Mouse (Mus musculus) embryonic facial prominence, embryonic 10.5 days (tissue): Measurements from ENCODE around the gene Vmn1r209. TPM values are rescaled to one million over a fixed set of nuclear protein-coding genes. Genes with fewer than 3 reads are reported as not detected.
A peak's percentile ranks its signal among the peaks of the same experiment; 100 is the strongest.
"Not testable (repeated sequence)": the region's sequence is repeated elsewhere in the genome, so short reads cannot be mapped to it uniquely, and the experiment has no call there.

Source experiments
- DNase-seq: peaks from one replicate; pipeline ENCODE4 v3.0.0-alpha.2; 2017; ENCODE audit warnings: low spot score
- H3K27ac ChIP-seq: fragments of 300-500 bp; sonication (generic); replicated peaks from 2 replicates; pipeline ENCODE4 v1.5.1; 2016; ENCODE audit warnings: mild to moderate bottlenecking
- H3K27me3 ChIP-seq: fragments of 300-500 bp; sonication (generic); replicated peaks from 2 replicates; pipeline ENCODE4 v1.6.1; 2016; ENCODE audit warnings: low read depth, mild to moderate bottlenecking; ENCODE audit not compliant: poor library complexity, severe bottlenecking
- H3K36me3 ChIP-seq: fragments of 300-500 bp; sonication (generic); replicated peaks from 2 replicates; pipeline ENCODE4 v1.6.1; 2016; ENCODE audit warnings: mild to moderate bottlenecking, moderate library complexity
- H3K4me1 ChIP-seq: fragments of 300-500 bp; sonication (generic); 2 replicates; pipeline ENCODE4 v1.6.1; 2016
- H3K4me3 ChIP-seq: fragments of 300-500 bp; sonication (generic); 2 replicates; pipeline ENCODE4 v1.5.1; 2016; ENCODE audit warnings: mild to moderate bottlenecking, moderate library complexity
- H3K9me3 ChIP-seq: fragments of 300-500 bp; sonication (generic); 2 replicates; pipeline ENCODE4 v1.6.1; 2016; ENCODE audit warnings: mild to moderate bottlenecking
- WGBS: fragments of 180-500 bp; shearing (Covaris S2); methylation state at CpG from one replicate; pipeline ENCODE4 v1.1.7; 2016; 5-methylcytosine and 5-hydroxymethylcytosine counted together
- polyA plus RNA-seq: library from polyadenylated mRNA; unstranded; fragments of >200 nt; fragmentation: Nextera tagmentation; extraction: Ambion mirVana; gene quantifications from 2 replicates; pipeline ENCODE4 v1.2.1, GENCODE M21; 2016

The Vmn1r209 gene
- polyA plus RNA-seq, result not detected in 2 replicates

GRCm38 (mm10) chr13:22809582-22809981 is at the start of gene Vmn1r209:
Gene Vmn1r209 (minus strand): TSS chr13:22809682.
- H3K27me3 ChIP-seq, DNase-seq, H3K4me3 ChIP-seq, H3K4me1 ChIP-seq, H3K36me3 ChIP-seq, H3K27ac ChIP-seq, H3K9me3 ChIP-seq: not testable (repeated sequence)

GRCm38 (mm10) chr13:22857461-22857860 is 48.0 kb upstream of the Vmn1r209 start, which contains the start of gene Vmn1r211:
Gene Vmn1r211 (minus strand): TSS chr13:22857561.
- H3K4me1 ChIP-seq, result no peaks in the 10 kb centered on the region
- DNase-seq, result no peak
- H3K4me3 ChIP-seq, result no peak within 1 kb of the TSS
- H3K27ac ChIP-seq, result no peak within 1 kb of the TSS
- WGBS, result 76% methylated on average over 1 of the region's 1 CpGs
- H3K27me3 ChIP-seq, result no peaks in the 10 kb centered on the region
- H3K9me3 ChIP-seq, result no peaks in the 10 kb centered on the region
- no peaks in the 10 kb centered on the region for H3K36me3 ChIP-seq

- H3K36me3 ChIP-seq, result no peaks in the 10 kb centered on the region
- H3K4me3 ChIP-seq, result no peak overlapping the region
- H3K4me1 ChIP-seq, result no peaks in the 10 kb centered on the region
- no peaks in the 10 kb centered on the region for H3K9me3 ChIP-seq
- no peak for DNase-seq
- H3K27ac ChIP-seq, result no peak overlapping the region
- no peaks in the 10 kb centered on the region for H3K27me3 ChIP-seq
- 83% methylated on average over 4 of the region's 4 CpGs for WGBS
These were observed 45.3 kb upstream of the Vmn1r209 start for GRCm38 (mm10) chr13:22854760-22855159.

- H3K4me3 ChIP-seq, result no peak overlapping the region
- no peaks in the 10 kb centered on the region for H3K27me3 ChIP-seq
- no peak overlapping the region for H3K27ac ChIP-seq
- no peak for DNase-seq
- no peaks in the 10 kb centered on the region for H3K9me3 ChIP-seq
- H3K36me3 ChIP-seq, result no peaks in the 10 kb centered on the region
- no peaks in the 10 kb centered on the region for H3K4me1 ChIP-seq
- 80% methylated on average over 1 of the region's 1 CpGs for WGBS
These were observed 37.3 kb upstream of the Vmn1r209 start for GRCm38 (mm10) chr13:22846798-22847197.

GRCm38 (mm10) chr13:22844304-22844703 is 34.8 kb upstream of the Vmn1r209 start:
- H3K27me3 ChIP-seq, H3K4me3 ChIP-seq, H3K27ac ChIP-seq, H3K36me3 ChIP-seq, H3K9me3 ChIP-seq, H3K4me1 ChIP-seq, DNase-seq: not testable (repeated sequence)
- 60% methylated on average over 3 of the region's 3 CpGs for WGBS

- DNase-seq, result no peak
- WGBS, result 65% methylated on average over 4 of the region's 4 CpGs
- Histone ChIP-seq H3K4me3 (no peak within 1 kb of the TSS), H3K9me3 (no peaks in the 10 kb centered on the region), H3K27me3 (no peaks in the 10 kb centered on the region), H3K36me3 (no peaks in the 10 kb centered on the region), H3K27ac (no peak within 1 kb of the TSS), H3K4me1 (no peaks in the 10 kb centered on the region)
These were observed 21.8 kb upstream of the Vmn1r209 start, which contains the start of gene Vmn1r210 for GRCm38 (mm10) chr13:22831248-22831647. Gene Vmn1r210 (minus strand): TSS chr13:22831348.

- H3K9me3 ChIP-seq, result not testable (repeated sequence)
- WGBS, result 42% methylated on average over 7 of the region's 7 CpGs
These were observed 19.9 kb upstream of the Vmn1r209 start for GRCm38 (mm10) chr13:22829395-22829794.

GRCm38 (mm10) chr13:22821601-22822000 is 12.1 kb upstream of the Vmn1r209 start:
- WGBS, result 80% methylated on average over 1 of the region's 1 CpGs
- not testable (repeated sequence) for DNase-seq, H3K36me3 ChIP-seq, H3K4me1 ChIP-seq, H3K4me3 ChIP-seq, H3K27me3 ChIP-seq, H3K27ac ChIP-seq, H3K9me3 ChIP-seq

More at GRCm38 (mm10) chr13:22829395-22829794, 19.9 kb upstream of the Vmn1r209 start:
- H3K4me3 ChIP-seq, H3K36me3 ChIP-seq, H3K27me3 ChIP-seq, H3K27ac ChIP-seq, H3K4me1 ChIP-seq: not testable (repeated sequence)
- DNase-seq, result peak; percentile 8

GRCm38 (mm10) chr13:22788096-22788495 is 21.4 kb downstream of the Vmn1r209 start:
- 84% methylated on average over 3 of the region's 3 CpGs for WGBS
- not testable (repeated sequence) for DNase-seq, H3K27ac ChIP-seq, H3K4me3 ChIP-seq, H3K36me3 ChIP-seq, H3K9me3 ChIP-seq, H3K27me3 ChIP-seq, H3K4me1 ChIP-seq

- not testable (repeated sequence) for H3K4me3 ChIP-seq, DNase-seq, H3K4me1 ChIP-seq, H3K36me3 ChIP-seq, H3K27me3 ChIP-seq, H3K9me3 ChIP-seq, H3K27ac ChIP-seq
These were observed 25.3 kb downstream of the Vmn1r209 start for GRCm38 (mm10) chr13:22784159-22784558.

- no CpG with 5 or more reads among the region's 7 CpGs for WGBS
These were observed 32.2 kb downstream of the Vmn1r209 start, which contains the start of gene Vmn1r208 for GRCm38 (mm10) chr13:22777300-22777699. Gene Vmn1r208 (minus strand): TSS chr13:22777400.

GRCm38 (mm10) chr13:22771592-22771991 is 37.9 kb downstream of the Vmn1r209 start:
- H3K9me3 ChIP-seq, H3K4me3 ChIP-seq: not testable (repeated sequence)
- 87% methylated on average over 1 of the region's 2 CpGs for WGBS

More at GRCm38 (mm10) chr13:22777300-22777699, 32.2 kb downstream of the Vmn1r209 start, which contains the start of gene Vmn1r208:
- H3K4me3 ChIP-seq, H3K36me3 ChIP-seq, H3K27me3 ChIP-seq, DNase-seq, H3K27ac ChIP-seq, H3K4me1 ChIP-seq, H3K9me3 ChIP-seq: not testable (repeated sequence)

More at GRCm38 (mm10) chr13:22771592-22771991, 37.9 kb downstream of the Vmn1r209 start:
- H3K4me1 ChIP-seq, H3K36me3 ChIP-seq, H3K27me3 ChIP-seq, DNase-seq, H3K27ac ChIP-seq: not testable (repeated sequence)
